Mouse (Mus musculus) embryonic fibroblast, embryonic 13.5 days (primary cell): Measurements from ENCODE around the gene Mtss1l. TPM values are rescaled to one million over a fixed set of nuclear protein-coding genes. Genes with fewer than 3 reads are reported as not detected.
A peak's percentile ranks its signal among the peaks of the same experiment; 100 is the strongest.

Experiments
- H3K27ac ChIP-seq: 2 replicates; pipeline ENCODE4 v1.5.1; 2012; ENCODE audit warnings: low read length, control low read depth, inconsistent platforms; ENCODE audit not compliant: insufficient read depth
- H3K4me1 ChIP-seq: 2 replicates; pipeline ENCODE4 v1.6.1; 2011; ENCODE audit warnings: low read length; ENCODE audit not compliant: control insufficient read depth, insufficient read depth
- H3K4me3 ChIP-seq: 2 replicates; pipeline ENCODE4 v1.5.1; 2011; ENCODE audit warnings: mild to moderate bottlenecking, control low read depth, low read length; ENCODE audit not compliant: insufficient read depth
- CTCF ChIP-seq: IDR thresholded peaks from 2 replicates; pipeline ENCODE4 v1.5.1; 2011; ENCODE audit warnings: mild to moderate bottlenecking, control low read depth, low read length, moderate library complexity, borderline replicate concordance; ENCODE audit not compliant: insufficient read depth
- POLR2A ChIP-seq: IDR thresholded peaks from 2 replicates; pipeline ENCODE4 v1.6.1; 2011; ENCODE audit warnings: low read depth, mild to moderate bottlenecking, control low read depth, low read length, moderate library complexity
- polyA plus RNA-seq: library from polyadenylated mRNA; stranded (reverse); fragments of >200 nt; gene quantifications from 2 replicates; pipeline ENCODE4 v1.2.4, GENCODE M21; 2011; ENCODE audit warnings: low read depth; ENCODE audit not compliant: missing spikeins, insufficient read length

Mtss1l gene
- polyA plus RNA-seq, 1 experiment: 54.3 TPM

DNA sequence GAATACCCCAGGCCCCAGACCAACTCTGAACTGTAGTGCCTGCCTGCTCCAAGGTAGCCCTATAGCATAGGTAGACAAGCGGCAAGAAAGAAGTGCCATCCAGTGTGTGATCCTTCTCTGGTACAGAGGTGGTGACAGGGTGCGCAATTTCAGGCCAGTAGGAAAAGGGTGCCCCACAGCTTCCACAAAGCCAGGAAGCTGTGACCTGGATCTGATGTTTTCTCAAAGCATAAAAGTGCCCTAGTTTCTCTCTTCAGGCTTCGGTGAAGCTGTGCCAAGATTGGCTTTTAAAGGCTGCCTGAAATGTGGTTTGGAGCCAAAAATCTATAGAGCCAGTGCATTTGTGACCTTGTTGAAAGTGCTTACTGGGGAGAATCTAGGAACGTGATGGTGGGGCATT, 26.4 kb upstream of the Mtss1l start:
- no peak overlapping the region for H3K27ac ChIP-seq
- no peak for TF ChIP-seq POLR2A
- TF ChIP-seq CTCF: no peak
- no peaks in the 10 kb centered on the region for H3K4me1 ChIP-seq
- H3K4me3 ChIP-seq: no peak overlapping the region

DNA sequence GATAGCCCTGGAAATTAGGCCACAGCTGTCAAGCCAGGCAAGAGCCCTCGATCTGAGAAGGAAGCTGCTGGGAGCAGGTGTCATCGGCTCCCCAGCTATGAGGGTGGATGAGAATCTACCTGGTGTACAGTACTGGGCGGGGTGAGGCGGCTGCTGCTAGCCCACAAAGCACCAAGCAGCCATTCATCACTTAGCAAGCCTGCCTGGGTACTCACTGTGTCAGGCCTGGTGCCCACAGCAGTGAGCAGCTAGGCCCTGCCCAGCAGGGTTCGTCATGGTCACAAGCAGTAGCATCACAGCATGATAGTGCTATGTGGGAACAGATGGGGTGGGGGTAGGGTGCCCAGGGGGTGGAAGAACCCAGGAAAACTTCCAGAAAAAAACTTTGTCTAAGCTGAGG, 25.8 kb upstream of the Mtss1l start:
- TF ChIP-seq POLR2A (no peak), CTCF (no peak)
- Histone ChIP-seq H3K4me3 (no peak overlapping the region), H3K27ac (no peak overlapping the region), H3K4me1 (no peaks in the 10 kb centered on the region)

DNA sequence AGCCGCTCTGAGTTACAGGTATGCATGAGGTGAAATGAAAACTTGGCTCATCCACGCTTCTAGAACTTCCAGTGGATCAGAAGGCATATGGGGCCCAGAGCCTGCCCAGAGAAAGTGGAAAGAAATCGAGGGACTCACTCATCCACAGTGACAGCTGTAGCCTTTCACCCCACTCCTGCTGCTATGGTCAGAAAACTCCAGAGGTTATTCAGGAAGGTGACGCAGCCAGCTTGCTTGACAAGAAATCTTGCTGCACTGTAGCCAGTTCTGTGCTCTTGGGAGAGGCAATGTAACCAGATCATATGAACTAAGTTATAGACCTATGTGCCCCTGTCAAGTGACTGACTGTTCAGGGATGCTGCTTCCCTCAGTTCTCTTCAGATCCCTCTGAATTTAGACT, 25.2 kb upstream of the Mtss1l start:
- TF ChIP-seq CTCF: no peak
- TF ChIP-seq POLR2A: no peak
- no peak overlapping the region for H3K4me3 ChIP-seq
- no peak overlapping the region for H3K27ac ChIP-seq
- no peaks in the 10 kb centered on the region for H3K4me1 ChIP-seq

DNA sequence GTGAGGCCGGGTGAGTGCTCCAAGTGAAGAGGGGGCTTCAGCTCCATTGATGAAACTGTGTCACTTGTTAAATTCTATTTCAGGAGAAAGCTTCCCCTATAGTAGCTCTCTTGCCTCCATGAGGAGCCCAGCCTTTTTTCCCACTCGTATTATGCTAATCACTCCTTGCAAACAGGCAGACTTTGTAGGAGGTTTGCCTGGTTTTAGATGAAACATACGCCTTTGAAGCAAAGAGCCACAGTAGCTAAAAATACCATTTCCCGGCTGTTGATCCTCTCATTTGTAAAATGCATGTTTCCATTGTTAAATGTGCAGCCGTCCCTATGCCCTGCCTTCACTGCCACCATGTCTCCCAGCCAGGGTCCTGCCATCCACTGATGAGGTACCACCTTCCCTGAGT, 23.7 kb upstream of the Mtss1l start:
- no peak for TF ChIP-seq POLR2A
- no peak for TF ChIP-seq CTCF
- no peaks in the 10 kb centered on the region for H3K4me1 ChIP-seq
- no peak overlapping the region for H3K4me3 ChIP-seq
- no peak overlapping the region for H3K27ac ChIP-seq

DNA sequence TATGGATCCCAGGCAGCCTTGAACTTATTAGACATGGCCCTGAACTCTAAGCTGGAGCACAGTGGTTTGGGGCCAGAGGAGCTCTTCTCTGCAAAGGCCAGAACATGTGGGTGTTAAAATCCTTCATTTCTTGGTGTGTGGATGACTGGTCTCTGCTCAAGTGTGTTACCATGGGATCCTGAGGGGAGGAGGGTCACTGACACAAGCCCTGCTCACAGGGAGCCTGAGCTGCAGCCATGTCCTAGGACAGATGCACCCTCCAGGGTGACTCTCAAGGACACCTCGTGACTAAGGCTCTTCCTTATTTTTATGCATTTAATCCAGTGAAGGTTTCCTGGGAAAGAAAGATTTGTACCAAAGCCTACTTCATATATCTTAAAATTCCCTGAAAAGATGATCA, 23.2 kb upstream of the Mtss1l start:
- no peak for TF ChIP-seq POLR2A
- no peak overlapping the region for H3K27ac ChIP-seq
- no peaks in the 10 kb centered on the region for H3K4me1 ChIP-seq
- H3K4me3 ChIP-seq: no peak overlapping the region

DNA sequence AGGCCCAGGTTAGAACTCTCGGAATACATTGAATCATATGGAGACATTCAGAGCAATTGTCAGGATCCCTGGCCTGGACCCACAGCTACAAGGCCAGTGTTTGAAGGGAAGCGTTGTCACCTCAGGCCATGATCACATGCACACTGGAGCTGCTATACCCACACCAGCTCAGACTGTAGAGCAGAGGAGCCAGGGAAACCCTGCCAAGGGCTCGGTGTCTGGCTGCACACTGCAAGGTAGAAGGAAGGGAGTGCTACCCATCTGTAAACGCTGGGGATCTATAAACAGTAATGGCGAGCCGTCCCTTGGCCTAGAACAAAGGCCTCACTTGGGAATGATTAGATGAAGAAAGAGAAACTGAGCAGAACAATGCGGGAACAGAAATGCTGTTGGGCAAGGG, 21.8 kb upstream of the Mtss1l start:
- no peak overlapping the region for H3K4me3 ChIP-seq
- peaks cover 2% of the 10 kb centered on the region; the same call in 1 of the 2 replicates for H3K4me1 ChIP-seq
- H3K27ac ChIP-seq: no peak overlapping the region
- TF ChIP-seq CTCF: no peak
- TF ChIP-seq POLR2A: no peak

DNA sequence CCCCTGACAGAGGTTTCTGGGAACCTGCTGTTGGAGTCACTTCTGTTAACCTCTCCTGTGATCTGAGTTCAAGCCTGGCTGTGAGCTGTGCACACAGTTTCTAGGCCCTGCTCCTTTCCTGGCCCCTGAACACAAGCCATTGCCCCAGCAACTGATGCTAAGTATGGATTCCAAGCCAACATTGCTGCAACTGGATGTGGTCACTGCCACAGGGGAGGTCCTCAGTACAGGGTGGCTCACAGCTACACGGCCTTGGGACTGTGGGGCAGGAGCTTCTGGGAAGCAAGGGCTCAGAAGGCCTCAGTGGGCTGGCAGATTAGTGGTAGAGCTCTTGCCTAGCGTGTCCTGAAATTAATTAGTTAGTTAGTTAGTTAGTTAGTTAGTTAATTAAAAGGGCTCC, 20.7 kb upstream of the Mtss1l start:
- H3K4me1 ChIP-seq: peaks cover 2% of the 10 kb centered on the region; the same call in 1 of the 2 replicates

DNA sequence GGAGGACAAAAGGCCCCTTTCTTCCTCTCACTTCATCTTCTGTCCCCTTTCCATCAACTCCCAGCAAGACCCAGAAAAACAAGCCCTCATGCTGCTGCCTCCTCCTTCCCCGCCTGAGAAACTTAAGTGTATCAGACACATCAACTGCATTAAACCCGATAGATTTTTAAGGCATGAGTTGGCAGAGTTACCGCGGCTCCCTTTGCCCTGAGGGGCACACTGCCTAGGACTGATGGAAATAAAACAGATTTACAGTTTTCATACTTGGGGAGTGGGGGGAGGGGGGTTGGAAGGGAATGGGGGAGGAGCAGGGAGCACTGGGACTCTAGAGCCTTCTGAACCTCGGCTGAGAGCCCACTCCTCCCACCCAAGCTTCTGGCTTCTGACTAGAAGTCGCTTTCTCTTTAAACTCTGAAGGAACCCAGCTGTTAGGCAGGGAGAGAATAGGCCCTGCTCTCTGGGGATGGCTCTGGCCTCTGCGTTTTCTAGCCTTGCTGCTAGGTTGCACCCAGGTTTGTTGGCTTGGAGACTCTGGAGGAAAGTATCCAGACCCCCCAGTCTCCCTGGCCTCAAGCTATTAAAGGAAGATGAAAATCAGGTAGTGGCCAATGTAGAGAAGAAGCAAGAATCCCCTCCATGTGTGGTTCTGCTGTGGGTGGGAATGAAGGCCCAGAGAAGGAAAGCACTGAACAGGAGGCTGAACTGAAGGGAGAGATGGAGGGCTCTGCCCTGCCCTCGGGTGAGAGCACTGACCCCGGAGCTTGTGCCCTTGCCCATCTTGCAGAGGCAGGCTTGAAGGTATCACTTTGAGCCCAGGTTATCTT, 18.4 kb upstream of the Mtss1l start:
- peaks cover 2% of the 10 kb centered on the region; the same call in 1 of the 2 replicates for H3K4me1 ChIP-seq
- H3K4me3 ChIP-seq: no peak overlapping the region
- TF ChIP-seq CTCF: no peak
- no peak for TF ChIP-seq POLR2A
- H3K27ac ChIP-seq: peak overlapping the region; percentile 87

More for the DNA sequence above, 20.7 kb upstream of the Mtss1l start:
- no peak overlapping the region for H3K27ac ChIP-seq
- no peak overlapping the region for H3K4me3 ChIP-seq
- TF ChIP-seq POLR2A (no peak), CTCF (no peak)

DNA sequence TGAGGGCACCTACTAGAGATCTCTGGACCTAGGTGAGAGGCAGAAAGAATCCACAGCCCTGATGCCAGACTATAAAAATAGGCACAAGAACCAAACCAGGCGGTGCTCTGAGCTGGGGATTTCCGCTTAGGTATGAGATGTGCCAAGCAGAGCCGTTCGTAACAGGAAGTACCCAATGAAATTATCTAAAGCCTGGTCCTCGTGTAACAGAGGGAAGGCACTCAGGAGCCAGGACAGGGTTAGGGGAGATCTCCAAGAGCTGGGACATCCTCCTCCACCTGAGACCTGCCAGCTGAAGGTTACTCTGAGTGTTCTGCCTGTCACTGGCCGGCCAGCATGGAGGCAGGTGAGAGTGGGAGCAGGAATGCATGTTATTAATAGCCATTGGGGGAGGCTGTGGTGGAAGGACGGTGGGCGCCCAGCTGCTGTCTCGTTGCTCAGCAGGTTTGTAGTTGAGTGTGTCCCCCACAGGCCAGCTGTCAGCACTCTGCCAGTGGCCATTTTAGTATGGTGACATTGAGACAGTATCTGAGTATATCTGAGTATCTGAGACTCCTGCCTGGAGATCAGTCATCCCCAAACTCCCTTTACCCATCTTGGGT, 17.7 kb upstream of the Mtss1l start:
- TF ChIP-seq POLR2A (no peak), CTCF (no peak)
- H3K27ac ChIP-seq: peak overlapping the region; percentile 87
- H3K4me1 ChIP-seq: peaks cover 2% of the 10 kb centered on the region; the same call in 1 of the 2 replicates
- H3K4me3 ChIP-seq: no peak overlapping the region

DNA sequence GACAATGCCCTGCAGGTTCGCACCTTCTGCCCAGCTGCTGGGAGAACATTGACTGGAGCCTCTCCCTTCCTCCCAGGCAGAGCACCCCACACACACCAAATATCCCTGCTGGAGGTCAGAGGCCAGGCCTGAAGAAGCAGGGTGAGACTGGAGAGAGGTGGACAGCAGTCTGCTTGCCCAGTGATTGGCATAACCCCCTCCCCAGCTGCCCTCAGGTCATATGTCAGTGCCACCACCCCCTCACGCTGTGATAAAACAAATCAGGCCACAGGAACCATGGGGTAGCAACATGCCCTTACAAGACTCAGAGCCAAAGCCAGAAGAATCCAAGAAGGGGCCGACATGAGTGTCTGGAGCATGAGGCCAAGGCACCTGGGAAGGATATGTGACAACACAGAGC, 17.2 kb upstream of the Mtss1l start:
- TF ChIP-seq CTCF: no peak
- TF ChIP-seq POLR2A: no peak
- Histone ChIP-seq H3K4me1 (peaks cover 2% of the 10 kb centered on the region; the same call in 1 of the 2 replicates), H3K4me3 (no peak overlapping the region), H3K27ac (no peak overlapping the region)
